Comparison of ENCODE assay signal across 12 mouse cellular contexts in the genomic region with DNA sequence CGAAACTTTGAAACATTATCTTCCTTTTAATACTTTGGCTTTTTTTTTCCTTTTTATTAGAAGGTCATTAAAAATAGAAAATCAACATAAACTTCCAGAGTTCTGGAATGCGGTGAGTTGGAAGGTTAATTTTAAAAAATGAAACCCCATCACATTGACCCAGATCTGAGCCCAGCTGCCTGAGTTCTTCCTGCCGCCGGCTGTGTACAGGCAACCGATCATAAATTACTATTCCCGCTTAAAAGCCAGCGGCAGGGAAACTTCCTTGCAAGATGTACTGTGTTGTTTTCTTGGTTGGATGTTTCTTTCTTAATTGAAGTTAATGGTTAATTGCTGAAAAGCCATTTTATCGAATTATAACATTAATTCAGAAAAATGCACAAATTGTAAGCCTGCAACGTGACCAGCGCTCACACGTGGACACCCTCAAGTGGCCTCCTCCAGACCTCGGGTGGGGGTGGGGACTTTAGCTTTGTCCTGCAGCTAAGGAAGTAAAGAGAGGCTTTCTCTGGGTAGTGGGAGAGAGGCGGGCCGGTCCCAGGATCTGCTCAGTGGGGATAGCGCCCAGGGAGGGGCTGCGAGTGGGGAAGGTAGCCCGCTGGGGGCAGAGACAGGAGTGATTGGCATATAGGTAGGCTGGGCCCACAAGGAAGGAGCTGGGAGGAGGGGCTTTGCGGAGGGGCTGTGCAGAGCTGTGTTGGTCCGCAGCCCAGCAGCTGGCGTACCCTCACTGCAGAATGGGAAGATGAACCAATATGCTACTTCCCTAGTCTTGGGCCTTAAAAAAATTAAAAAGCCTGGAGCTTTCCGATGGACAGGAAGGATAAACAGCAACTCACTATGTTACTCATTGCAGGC. TPM values are rescaled to one million over a fixed set of nuclear protein-coding genes. Genes with fewer than 3 reads are reported as not detected.
DNase-seq lines count a peak whose midpoint lies in the region; ATAC-seq and TF ChIP-seq lines count a peak whose summit lies in the region.
"Had no signal": no experiment of that assay in that cellular context is flagged by ENCODE, and none has a peak within 500 bp of the region (broad histone marks: within the 10 kb centered on the region; RNA-seq: fewer than 3 reads in every experiment).

No protein-coding gene starts in this region.

- H3K9me3 ChIP-seq in embryonic facial prominence, embryonic 13.5 days = peaks cover 15% of the 10 kb centered on the region
- no peaks in the 10 kb centered on the region; the same call in 1 of the 2 replicates for H3K9me3 ChIP-seq in kidney, postnatal 0 days (replicated peaks; ENCODE audit: low read length)
- 0 out of 2 replicates have a peak, but pooled peaks cover 2% of the 10 kb centered on the region for H3K9me3 ChIP-seq in neural tube, embryonic 11.5 days (ENCODE audit: control insufficient read depth, low read length)

- H3K4me2 ChIP-seq in embryonic facial prominence, embryonic 13.5 days = peak overlapping the region; percentile 3; the same call in 1 of the 2 replicates
- H3K4me2 ChIP-seq in kidney, postnatal 0 days (ENCODE audit: low read length) = peak overlapping the region; percentile 14; the same call in 1 of the 2 replicates
- no peak overlapping the region for H3K4me2 ChIP-seq in neural tube, embryonic 11.5 days (ENCODE audit: low read depth)

- H3K36me3 ChIP-seq in embryonic facial prominence, embryonic 13.5 days = no peaks in the 10 kb centered on the region
- no peaks in the 10 kb centered on the region for H3K36me3 ChIP-seq in kidney, postnatal 0 days (ENCODE audit: insufficient read depth, low read length)
- no peaks in the 10 kb centered on the region for H3K36me3 ChIP-seq in neural tube, embryonic 11.5 days (ENCODE audit: control insufficient read depth, insufficient read depth, low read length)
- H3K36me3 ChIP-seq: midbrain, embryonic 10.5 days had no signal

- no peak for ATAC-seq in embryonic facial prominence, embryonic 13.5 days (ENCODE audit: insufficient number of reproducible peaks, insufficient read depth, low FRiP score, low TSS enrichment, low read depth)
- no peak; the same call in 1 of the 2 replicates for ATAC-seq in kidney, postnatal 0 days (replicated peaks; ENCODE audit: low FRiP score, low read depth)
- ATAC-seq in neural tube, embryonic 11.5 days (ENCODE audit: insufficient read depth, low FRiP score, low TSS enrichment) = no peak

- peak; percentile 33 for DNase-seq in gastrocnemius, adult 2 months
- no peak for DNase-seq in gastrocnemius, adult 18-20 months (ENCODE audit: low spot score)
- DNase-seq in kidney, postnatal 0 days (ENCODE audit: low spot score) = peak; percentile 95
- no peak for DNase-seq in neural tube, embryonic 11.5 days (ENCODE audit: low spot score)
- no peak for DNase-seq in right cerebral cortex, postnatal 14 days
- DNase-seq in T-cell, adult 2 months (ENCODE audit: low spot score) = no peak
- DNase-seq in right cerebral cortex, postnatal 36 days (ENCODE audit: low spot score in 2 of 2) = no peak
- DNase-seq: cerebellum, adult 9-11 months; layer of hippocampus, adult 9-11 months; liver had no signal

- peaks cover 22% of the 10 kb centered on the region for H3K4me1 ChIP-seq in embryonic facial prominence, embryonic 13.5 days
- peaks cover 8% of the 10 kb centered on the region; the same call in 1 of the 2 replicates for H3K4me1 ChIP-seq in kidney, postnatal 0 days (replicated peaks; ENCODE audit: insufficient read depth, low read length)
- no peaks in the 10 kb centered on the region for H3K4me1 ChIP-seq in neural tube, embryonic 11.5 days (ENCODE audit: control insufficient read depth, insufficient read depth, low read length)

- H3K27ac ChIP-seq in gastrocnemius, adult 2 months = peak overlapping the region; percentile 53
- peak overlapping the region; percentile 65; the same call in 1 of the 2 replicates for H3K27ac ChIP-seq in embryonic facial prominence, embryonic 13.5 days
- H3K27ac ChIP-seq in kidney, postnatal 0 days = peak overlapping the region; percentile 87
- 0 out of 2 replicates have a peak overlapping the region, but pooled peaks have one; percentile 36 for H3K27ac ChIP-seq in neural tube, embryonic 11.5 days (ENCODE audit: low read depth, low read length)
- H3K27ac ChIP-seq: midbrain, embryonic 10.5 days had no signal

- no peak for TF ChIP-seq CTCF in gastrocnemius, adult 2 months (IDR thresholded peaks at IDR 0.05)
- TF ChIP-seq CTCF in kidney, postnatal 0 days (IDR thresholded peaks at IDR 0.05; ENCODE audit: low read depth) = no peak

- no peak overlapping the region for H3K4me3 ChIP-seq in gastrocnemius, adult 2 months
- no peak overlapping the region for H3K4me3 ChIP-seq in embryonic facial prominence, embryonic 13.5 days
- H3K4me3 ChIP-seq in kidney, postnatal 0 days (replicated peaks; ENCODE audit: low read depth, low read length) = no peak overlapping the region
- H3K4me3 ChIP-seq in neural tube, embryonic 11.5 days (ENCODE audit: low read depth, low read length) = no peak overlapping the region
- H3K4me3 ChIP-seq: midbrain, embryonic 10.5 days had no signal

- intact Hi-C loops in gastrocnemius, adult 2 months (cut with DNase I) = no loop called here

- 51% methylated on average over 21 of the region's 21 CpGs for WGBS in embryonic facial prominence, embryonic 13.5 days
- WGBS in kidney, postnatal 0 days = 15% methylated on average over 21 of the region's 21 CpGs
- whole genome bisulfite sequencing in neural tube, embryonic 11.5 days = 53% methylated on average over 21 of the region's 21 CpGs

- no peaks in the 10 kb centered on the region for H3K27me3 ChIP-seq in embryonic facial prominence, embryonic 13.5 days
- H3K27me3 ChIP-seq in kidney, postnatal 0 days (ENCODE audit: insufficient read depth, low read length) = no peaks in the 10 kb centered on the region
- no peaks in the 10 kb centered on the region for H3K27me3 ChIP-seq in neural tube, embryonic 11.5 days (ENCODE audit: control insufficient read depth, insufficient read depth, low read length)

- H3K9ac ChIP-seq in embryonic facial prominence, embryonic 13.5 days = no peak overlapping the region
- H3K9ac ChIP-seq in kidney, postnatal 0 days (ENCODE audit: low read depth, low read length) = peak overlapping the region; percentile 32; the same call in 1 of the 2 replicates
- H3K9ac ChIP-seq in neural tube, embryonic 11.5 days (ENCODE audit: low read length) = no peak overlapping the region

RNA-seq across cellular contexts. Expression of gene Sept9, which starts 14.2 kb away (rescaled TPM):
- 10 to 100 TPM; 11.5 to 13.6 TPM for total RNA-seq in gastrocnemius, adult 2 months (2021)
- total RNA-seq in gastrocnemius, adult 18-20 months (2021) = 10 to 100 TPM in 1 of 2 experiments, 1 to 10 TPM in 1; 8.0 to 16.1 TPM
- polyA plus RNA-seq in embryonic facial prominence, embryonic 13.5 days (2015; fragmentation: Nextera tagmentation; extraction: Ambion mirVana) = 186 and 202 TPM in 2 replicates
- polyA plus RNA-seq in kidney, postnatal 0 days (2015; fragmentation: Nextera tagmentation; extraction: Ambion mirVana) = 71.2 and 78.6 TPM in 2 replicates
- polyA plus RNA-seq in neural tube, embryonic 11.5 days (2014; fragmentation: Nextera tagmentation; extraction: Ambion mirVana) = 173 and 183 TPM in 2 replicates

Comparison
In these comparisons a context has a peak if more than half of its experiments do, and no peak if none do; other contexts are left out.
1. DNase-seq: peak in gastrocnemius, adult 2 months (single experiment) and kidney, postnatal 0 days (single experiment); none in gastrocnemius, adult 18-20 months (single experiment), neural tube, embryonic 11.5 days (single experiment), right cerebral cortex, postnatal 14 days (single experiment), T-cell, adult 2 months (single experiment) and right cerebral cortex, postnatal 36 days (0 of 2).
2. H3K27ac ChIP-seq: peak in every context shown above with its lines; median percentile 87 in kidney, postnatal 0 days; 65 in embryonic facial prominence, embryonic 13.5 days; 53 in gastrocnemius, adult 2 months; 36 in neural tube, embryonic 11.5 days.